Mouse (Mus musculus) left cerebral cortex, adult 2 months (tissue): ENCODE measurements at regions not wholly inside any gene's neighbourhood (a gene's known extent, or its start where the extent isn't known, plus 50 kb on each side); places are given as distances from the start of the nearest gene placed in this dataset.

ENCODE experiments used
- DNase-seq, 2 experiments: peaks; one replicate each; pipeline ENCODE4 v3.0.0; 2021 to 2022; ENCODE audit warnings: low spot score in 2 of 2, mixed read lengths in 1 of 2; ENCODE audit errors: extremely low spot score in 1 of 2
- H3K27ac ChIP-seq: fragments of 200-600 bp; 2 replicates; pipeline ENCODE4 v1.8.1; 2022
- H3K4me3 ChIP-seq: fragments of 200-600 bp; 2 replicates; pipeline ENCODE4 v1.8.1; 2022
- CTCF ChIP-seq: fragments of 200-600 bp; IDR thresholded peaks from 2 replicates; pipeline ENCODE4 v1.8.1; 2022; ENCODE audit warnings: antibody characterized with exemption, mild to moderate bottlenecking, moderate library complexity
- intact Hi-C: fragments of 180-260 bp; cut with DNase I; formaldehyde crosslinking; loops from one replicate; pipeline ENCODE4 v1.15.1; 2025

- intact Hi-C loops: no loop called here
- H3K27ac ChIP-seq: no peak overlapping the region
- H3K4me3 ChIP-seq: no peak overlapping the region
- no peak for TF ChIP-seq CTCF
- DNase-seq: no peak
Measured at GRCm38 (mm10) chr6:127241693-127242425, 89.9 kb upstream of the Ccnd2 start.

- intact Hi-C loops: no loop called here
- DNase-seq: no peak
- TF ChIP-seq CTCF: no peak
- Histone ChIP-seq H3K4me3 (no peak overlapping the region), H3K27ac (no peak overlapping the region)
Measured at GRCm38 (mm10) chr6:127243032-127243431, 91.0 kb upstream of the Ccnd2 start.

- DNase-seq: no peak
- TF ChIP-seq CTCF: no peak
- Histone ChIP-seq H3K4me3 (no peak overlapping the region), H3K27ac (no peak overlapping the region)
- intact Hi-C loops: no loop called here
Measured at GRCm38 (mm10) chr6:127245814-127246440, 93.9 kb upstream of the Ccnd2 start.

DNA sequence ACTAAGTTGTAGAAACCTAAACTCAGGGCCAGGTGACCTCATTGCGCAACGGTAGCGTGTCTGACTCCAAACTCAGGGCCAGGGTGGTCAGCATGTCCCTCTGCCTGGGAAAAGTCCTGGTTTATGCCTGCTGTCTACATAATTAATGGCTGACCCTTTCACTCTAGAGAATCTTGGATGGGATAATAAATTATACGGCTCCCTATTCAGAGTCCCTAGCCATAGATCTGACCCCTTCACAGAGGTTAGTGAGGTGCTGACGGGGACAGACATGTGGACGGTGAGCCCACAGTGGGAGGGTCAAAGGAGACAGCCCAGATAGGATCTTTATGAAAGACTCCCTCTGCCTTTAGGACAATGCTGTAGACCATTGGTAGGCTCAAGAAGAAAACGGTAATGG is 94.7 kb upstream of the Ccnd2 start:
- intact Hi-C loops: no loop called here
- no peak overlapping the region for H3K27ac ChIP-seq
- H3K4me3 ChIP-seq: no peak overlapping the region
- no peak for DNase-seq
- no peak for TF ChIP-seq CTCF

DNA sequence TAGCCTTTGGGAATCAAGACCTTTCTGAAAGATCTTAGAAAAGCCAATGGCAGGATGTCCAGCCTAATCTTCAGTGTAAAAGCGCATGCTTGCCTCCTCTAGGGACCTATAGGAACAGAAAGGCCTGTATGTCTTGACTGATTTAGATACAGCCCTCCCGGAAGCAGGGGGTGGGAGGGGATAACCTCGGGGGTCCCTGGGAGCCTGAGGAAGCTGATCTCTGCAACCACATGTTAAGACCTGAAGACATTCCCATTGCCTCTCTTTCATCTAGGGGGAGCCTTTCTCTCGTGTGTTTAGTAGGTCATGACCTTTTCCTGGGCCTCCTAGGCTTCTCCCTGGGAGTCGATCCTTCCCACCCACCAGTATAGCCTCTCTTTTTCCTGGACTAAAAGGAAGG is 95.3 kb upstream of the Ccnd2 start:
- no peak for TF ChIP-seq CTCF
- intact Hi-C loops: no loop called here
- H3K4me3 ChIP-seq: no peak overlapping the region
- DNase-seq: no peak
- H3K27ac ChIP-seq: no peak overlapping the region

DNA sequence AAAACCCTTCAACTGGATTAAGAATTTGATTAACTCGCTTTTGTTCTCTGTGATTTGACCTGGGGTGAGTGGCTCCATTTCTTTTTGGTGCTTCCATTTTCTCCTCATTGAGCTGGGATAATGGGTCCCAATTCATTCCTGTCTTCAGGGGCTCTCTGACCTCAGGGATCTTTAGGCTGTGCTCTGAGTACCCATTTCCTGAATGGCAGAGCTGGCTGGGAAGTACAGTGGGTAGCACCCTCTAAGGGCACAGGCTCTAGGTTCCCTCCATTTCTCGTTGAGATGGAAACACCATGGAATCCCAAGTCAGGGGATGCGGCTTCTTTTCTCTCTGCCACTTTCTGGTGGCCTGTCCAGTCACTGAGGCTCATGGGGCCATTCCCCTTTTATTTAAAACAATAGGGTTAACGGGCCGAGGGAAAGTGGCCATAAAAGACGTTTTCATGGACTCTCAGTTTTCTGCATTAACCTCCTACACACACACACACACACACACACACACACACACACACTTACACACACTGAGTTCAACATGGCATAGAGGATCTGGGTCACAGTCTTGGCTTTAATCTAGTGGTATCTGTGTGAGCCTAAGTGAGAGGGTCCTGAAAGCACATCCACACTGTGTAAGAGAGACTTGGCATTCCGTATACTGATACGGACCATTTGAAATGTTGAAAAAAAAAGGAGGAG is 98.3 kb upstream of the Ccnd2 start:
- H3K4me3 ChIP-seq: no peak overlapping the region
- intact Hi-C loops: no loop called here
- no peak for TF ChIP-seq CTCF

GRCm38 (mm10) chr6:127250874-127251670 is 99.1 kb upstream of the Ccnd2 start:
- intact Hi-C loops: no loop called here
- Histone ChIP-seq H3K4me3 (no peak overlapping the region), H3K27ac (no peak overlapping the region)
- no peak for TF ChIP-seq CTCF
- DNase-seq: no peak

More for the DNA sequence above, 98.3 kb upstream of the Ccnd2 start:
- no peak overlapping the region for H3K27ac ChIP-seq
- no peak for DNase-seq

DNA sequence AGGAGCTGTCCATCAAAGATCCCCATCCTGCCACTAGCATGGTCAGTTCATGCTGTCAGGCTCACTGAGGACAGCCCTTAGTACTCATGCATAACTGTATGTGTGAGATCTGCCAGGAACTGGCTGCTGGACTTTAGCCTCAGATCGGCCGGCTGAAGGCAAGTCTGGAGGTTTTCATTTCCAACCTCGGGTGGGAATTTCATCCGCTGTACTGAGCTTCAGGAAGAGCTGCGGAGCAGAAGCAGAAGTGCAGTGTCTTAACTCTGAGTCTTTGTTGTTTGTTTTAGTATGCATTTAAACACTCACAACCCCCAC is 99.6 kb upstream of the Ccnd2 start:
- TF ChIP-seq CTCF: no peak
- DNase-seq: no peak
- H3K27ac ChIP-seq: no peak overlapping the region
- intact Hi-C loops: no loop called here
- no peak overlapping the region for H3K4me3 ChIP-seq

GRCm38 (mm10) chr6:127252000-127252721 is 100.2 kb upstream of the Ccnd2 start:
- no peak for DNase-seq
- intact Hi-C loops: no loop called here
- Histone ChIP-seq H3K27ac (no peak overlapping the region), H3K4me3 (no peak overlapping the region)
- TF ChIP-seq CTCF: no peak

DNA sequence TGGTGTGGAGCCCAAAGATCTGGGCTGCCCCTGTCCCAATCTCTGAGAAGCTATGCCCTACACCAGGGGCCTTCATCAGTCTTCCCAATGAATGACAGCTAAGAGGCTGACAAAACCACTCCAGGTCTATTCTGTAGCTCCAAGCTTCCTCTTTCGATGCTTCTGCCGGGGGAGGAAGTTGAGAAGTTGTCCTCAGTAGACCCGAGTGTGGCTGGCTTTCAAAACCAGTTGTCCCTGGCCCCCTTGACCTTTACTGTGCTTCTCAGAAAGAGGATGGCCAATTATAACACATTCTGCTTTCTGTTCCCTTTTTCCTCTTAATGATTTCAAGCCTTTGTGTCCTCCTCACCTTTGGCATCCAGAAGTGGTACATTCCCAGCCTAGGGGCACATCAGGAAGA is 101.9 kb upstream of the Ccnd2 start:
- no peak for DNase-seq
- Histone ChIP-seq H3K4me3 (no peak overlapping the region), H3K27ac (no peak overlapping the region)
- TF ChIP-seq CTCF: no peak
- intact Hi-C loops: no loop called here

DNA sequence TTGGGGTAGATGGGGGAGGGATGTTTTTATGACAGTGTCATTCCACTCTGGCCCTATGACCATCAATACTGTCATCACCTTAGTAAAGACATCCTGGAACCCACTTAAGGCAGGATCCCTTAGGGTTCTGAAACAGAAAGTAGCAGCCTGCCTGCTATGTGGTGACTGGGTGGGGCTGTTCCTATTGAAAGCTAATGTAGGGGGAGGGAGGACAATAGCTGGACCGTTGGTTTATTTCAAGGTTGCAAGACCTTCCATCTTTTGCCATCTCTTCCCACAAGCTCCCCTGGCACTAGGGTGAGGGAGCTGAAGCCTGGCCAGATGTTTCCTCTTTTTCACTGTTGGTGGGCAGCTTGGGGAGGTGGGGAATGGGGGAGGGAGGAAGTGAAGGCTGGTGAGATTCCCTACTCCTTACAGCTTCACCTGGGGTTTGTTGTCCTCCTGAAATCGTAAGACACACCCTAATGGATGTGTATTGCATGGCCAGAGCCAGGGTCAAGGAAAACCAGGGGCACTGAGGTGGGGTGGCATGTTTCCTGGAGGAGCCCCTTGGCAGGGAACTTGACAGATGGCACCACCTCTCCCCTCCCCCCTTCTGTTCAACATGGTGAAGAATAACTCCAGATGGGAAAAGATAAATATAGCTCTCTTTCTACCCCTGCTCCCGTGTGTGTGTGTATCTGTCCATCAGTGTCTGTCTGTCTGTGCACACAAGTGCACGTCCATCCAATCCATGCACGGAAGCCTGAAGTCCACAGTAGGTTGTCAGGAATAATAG is 112.1 kb upstream of the Ccnd2 start:
- intact Hi-C loops: no loop called here
- no peak for TF ChIP-seq CTCF
- Histone ChIP-seq H3K27ac (no peak overlapping the region), H3K4me3 (no peak overlapping the region)
- DNase-seq: no peak
